ENCODE assay signal across 7 mouse cellular contexts in genomic region chr7:79710831-79711230, GRCm38 (mm10). TPM values are rescaled to one million over a fixed set of nuclear protein-coding genes. Genes with fewer than 3 reads are reported as not detected.
DNase-seq lines count a peak whose midpoint lies in the region; ATAC-seq lines count a peak whose summit lies in the region.

No protein-coding gene starts in this region.

- H3K27me3 ChIP-seq in kidney, embryonic 14.5 days (ENCODE audit: control insufficient read depth, insufficient read depth, low read length), result peaks cover 4% of the 10 kb centered on the region; the same call in 1 of the 2 replicates
- peaks cover 20% of the 10 kb centered on the region for H3K27me3 ChIP-seq in forebrain, embryonic 12.5 days
- H3K27me3 ChIP-seq in midbrain, embryonic 12.5 days, result peaks cover 30% of the 10 kb centered on the region

- no peak overlapping the region for H3K27ac ChIP-seq in kidney, embryonic 14.5 days (ENCODE audit: low read depth, low read length)
- H3K27ac ChIP-seq in forebrain, embryonic 12.5 days, result no peak overlapping the region
- H3K27ac ChIP-seq in midbrain, embryonic 12.5 days (replicated peaks), result no peak overlapping the region

- no peak for DNase-seq in kidney, postnatal 36 days
- peak; percentile 45 for DNase-seq in cerebellum, postnatal 25 days
- DNase-seq in urinary bladder, postnatal 14 days (ENCODE audit: low spot score), result no peak

- H3K9me3 ChIP-seq in kidney, embryonic 14.5 days (ENCODE audit: control insufficient read depth, low read length), result no peaks in the 10 kb centered on the region
- no peaks in the 10 kb centered on the region for H3K9me3 ChIP-seq in forebrain, embryonic 12.5 days
- H3K9me3 ChIP-seq in midbrain, embryonic 12.5 days, result no peaks in the 10 kb centered on the region

- peaks cover 7% of the 10 kb centered on the region; the same call in 1 of the 2 replicates for H3K4me1 ChIP-seq in kidney, embryonic 14.5 days (ENCODE audit: control insufficient read depth, insufficient read depth, low read length)
- peaks cover 26% of the 10 kb centered on the region for H3K4me1 ChIP-seq in forebrain, embryonic 12.5 days
- peaks cover 22% of the 10 kb centered on the region for H3K4me1 ChIP-seq in midbrain, embryonic 12.5 days

- peaks cover 17% of the 10 kb centered on the region; the same call in 1 of the 2 replicates for H3K36me3 ChIP-seq in kidney, embryonic 14.5 days (ENCODE audit: control insufficient read depth, insufficient read depth, low read length)
- H3K36me3 ChIP-seq in forebrain, embryonic 12.5 days (replicated peaks), result peaks cover 11% of the 10 kb centered on the region
- peaks cover 18% of the 10 kb centered on the region for H3K36me3 ChIP-seq in midbrain, embryonic 12.5 days

- 43% methylated on average over 17 of the region's 17 CpGs for WGBS in kidney, embryonic 14.5 days
- 25% methylated on average over 17 of the region's 17 CpGs for WGBS in forebrain, embryonic 12.5 days
- 23% methylated on average over 16 of the region's 17 CpGs for WGBS in midbrain, embryonic 12.5 days

- H3K4me3 ChIP-seq in kidney, embryonic 14.5 days (ENCODE audit: low read length), result no peak overlapping the region
- peak overlapping the region; percentile 41 for H3K4me3 ChIP-seq in forebrain, embryonic 12.5 days (replicated peaks)
- peak overlapping the region; percentile 39 for H3K4me3 ChIP-seq in midbrain, embryonic 12.5 days

- no peak for ATAC-seq in kidney, embryonic 14.5 days (ENCODE audit: low FRiP score, low TSS enrichment)
- ATAC-seq in forebrain, embryonic 12.5 days (ENCODE audit: low FRiP score), result no peak
- no peak for ATAC-seq in midbrain, embryonic 12.5 days (ENCODE audit: low FRiP score, low read depth)
- no peak for ATAC-seq in megakaryocyte, adult 5-6 weeks (ENCODE audit: poor library complexity, severe bottlenecking)

- no peak overlapping the region for H3K9ac ChIP-seq in kidney, embryonic 14.5 days (ENCODE audit: low read depth, low read length)
- H3K9ac ChIP-seq in forebrain, embryonic 12.5 days, result peak overlapping the region; percentile 55; the same call in 1 of the 2 replicates
- H3K9ac ChIP-seq in midbrain, embryonic 12.5 days (replicated peaks), result peak overlapping the region; percentile 43; the same call in 1 of the 2 replicates

- H3K4me2 ChIP-seq in kidney, embryonic 14.5 days (replicated peaks; ENCODE audit: low read depth, low read length), result peak overlapping the region; percentile 88
- H3K4me2 ChIP-seq in forebrain, embryonic 12.5 days, result peak overlapping the region; percentile 67
- H3K4me2 ChIP-seq in midbrain, embryonic 12.5 days (replicated peaks), result peak overlapping the region; percentile 55

RNA-seq across cellular contexts. Expression of gene Kif7, which starts 4.7 kb away (rescaled TPM):
- 3.7 and 5.9 TPM in 2 replicates for polyA plus RNA-seq in kidney, embryonic 14.5 days (2014; fragmentation: Nextera tagmentation; extraction: Ambion mirVana)
- polyA plus RNA-seq in forebrain, embryonic 12.5 days (2016; fragmentation: Nextera tagmentation; extraction: Ambion mirVana), result 7.0 and 7.7 TPM in 2 replicates
- 7.2 and 7.5 TPM in 2 replicates for polyA plus RNA-seq in midbrain, embryonic 12.5 days (2016; fragmentation: Nextera tagmentation; extraction: Ambion mirVana)
- 0.11 and 0.13 TPM in 2 replicates for total RNA-seq in megakaryocyte, adult 5-6 weeks (2015)
- total RNA-seq in megakaryocyte, adult 5-6 weeks (2017), result 0.51 TPM in 1 of 2 replicates, not detected in the other

RNA-seq across cellular contexts. Expression of gene Plin1, which starts 21.9 kb away (rescaled TPM):
- 0.07 TPM in 1 of 2 replicates, not detected in the other for polyA plus RNA-seq in kidney, embryonic 14.5 days (2014; fragmentation: Nextera tagmentation; extraction: Ambion mirVana)
- polyA plus RNA-seq in forebrain, embryonic 12.5 days (2016; fragmentation: Nextera tagmentation; extraction: Ambion mirVana), result 0.13 TPM in 1 of 2 replicates, not detected in the other
- polyA plus RNA-seq in midbrain, embryonic 12.5 days (2016; fragmentation: Nextera tagmentation; extraction: Ambion mirVana), result not detected in 2 replicates
- total RNA-seq in megakaryocyte, adult 5-6 weeks (2015), result not detected in 2 replicates
- not detected in 2 replicates for total RNA-seq in megakaryocyte, adult 5-6 weeks (2017)

RNA-seq across cellular contexts. Expression of gene Pex11a, which starts 32.1 kb away (rescaled TPM):
- polyA plus RNA-seq in kidney, embryonic 14.5 days (2014; fragmentation: Nextera tagmentation; extraction: Ambion mirVana), result 7.4 and 8.0 TPM in 2 replicates
- polyA plus RNA-seq in forebrain, embryonic 12.5 days (2016; fragmentation: Nextera tagmentation; extraction: Ambion mirVana), result 9.4 and 9.5 TPM in 2 replicates
- 8.1 and 8.8 TPM in 2 replicates for polyA plus RNA-seq in midbrain, embryonic 12.5 days (2016; fragmentation: Nextera tagmentation; extraction: Ambion mirVana)
- 0.98 and 1.3 TPM in 2 replicates for total RNA-seq in megakaryocyte, adult 5-6 weeks (2015)
- total RNA-seq in megakaryocyte, adult 5-6 weeks (2017), result 1.5 and 5.4 TPM in 2 replicates

RNA-seq across cellular contexts. Expression of gene Wdr93, which starts 32.1 kb away (rescaled TPM):
- 0.32 and 0.36 TPM in 2 replicates for polyA plus RNA-seq in kidney, embryonic 14.5 days (2014; fragmentation: Nextera tagmentation; extraction: Ambion mirVana)
- 0.14 and 0.24 TPM in 2 replicates for polyA plus RNA-seq in forebrain, embryonic 12.5 days (2016; fragmentation: Nextera tagmentation; extraction: Ambion mirVana)
- 0.13 and 0.34 TPM in 2 replicates for polyA plus RNA-seq in midbrain, embryonic 12.5 days (2016; fragmentation: Nextera tagmentation; extraction: Ambion mirVana)
- not detected in 2 replicates for total RNA-seq in megakaryocyte, adult 5-6 weeks (2015)
- total RNA-seq in megakaryocyte, adult 5-6 weeks (2017), result not detected in 2 replicates

RNA-seq across cellular contexts. Expression of gene Ticrr, which starts 50.8 kb away (rescaled TPM):
- polyA plus RNA-seq in kidney, embryonic 14.5 days (2014; fragmentation: Nextera tagmentation; extraction: Ambion mirVana), result 12.9 and 17.0 TPM in 2 replicates
- polyA plus RNA-seq in forebrain, embryonic 12.5 days (2016; fragmentation: Nextera tagmentation; extraction: Ambion mirVana), result 15.5 and 16.4 TPM in 2 replicates
- 14.4 and 15.0 TPM in 2 replicates for polyA plus RNA-seq in midbrain, embryonic 12.5 days (2016; fragmentation: Nextera tagmentation; extraction: Ambion mirVana)
- 22.4 and 22.8 TPM in 2 replicates for total RNA-seq in megakaryocyte, adult 5-6 weeks (2015)
- 12.4 and 21.5 TPM in 2 replicates for total RNA-seq in megakaryocyte, adult 5-6 weeks (2017)

Comparison
In these comparisons a context has a peak if more than half of its experiments do, and no peak if none do; other contexts are left out.
1. DNase-seq: peak in cerebellum, postnatal 25 days (2 of 2); none in kidney, postnatal 36 days (0 of 2) and urinary bladder, postnatal 14 days (single experiment).
2. Peak in every context shown above with its lines, with median percentiles within 50 percentile points of each other: H3K4me2 ChIP-seq.